Mouse (Mus musculus): Measurements from ENCODE around the gene Leng9.

- no peak for TF ChIP-seq EP300 (optimal IDR thresholded peaks at IDR 0.05)
- no peak for TF ChIP-seq CTCF (IDR thresholded peaks at IDR 0.05; ENCODE audit: low read depth)
Measured at GRCm38 (mm10) chr7:4146241-4147180, 3.7 kb downstream of the Leng9 start.
